Mouse (Mus musculus) cerebellum, postnatal 25 days (tissue): ENCODE measurements at regions not wholly inside any gene's neighbourhood (a gene's known extent, or its start where the extent isn't known, plus 50 kb on each side); places are given as distances from the start of the nearest gene placed in this dataset.
"Not testable (repeated sequence)": the region's sequence is repeated elsewhere in the genome, so short reads cannot be mapped to it uniquely, and the experiment has no call there.

Experiments used
- DNase-seq, 2 experiments: peaks; one replicate each; pipeline ENCODE4 v3.0.0; 2021; ENCODE audit warnings: mixed read lengths in 2 of 2

DNA sequence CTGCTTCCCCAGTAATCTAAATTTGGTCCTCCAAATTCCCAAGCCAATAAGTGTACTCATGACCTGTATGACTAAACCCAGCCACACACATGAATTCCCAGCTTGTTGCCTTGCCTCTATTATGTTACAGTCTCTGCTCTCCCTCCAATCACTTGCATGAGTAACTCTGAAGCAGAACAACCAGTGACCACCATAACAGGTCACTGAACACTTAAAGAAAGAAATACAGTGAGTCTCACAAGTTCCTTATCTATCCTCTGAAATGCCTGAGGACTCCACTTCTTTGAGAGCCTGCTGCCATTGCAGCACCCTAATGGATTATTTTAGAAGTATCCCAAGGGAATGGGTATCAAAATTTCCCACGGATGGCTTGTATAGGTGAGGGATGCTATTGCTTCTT lies 909.7 kb downstream of the Sorcs3 start:
- no peak for DNase-seq

DNA sequence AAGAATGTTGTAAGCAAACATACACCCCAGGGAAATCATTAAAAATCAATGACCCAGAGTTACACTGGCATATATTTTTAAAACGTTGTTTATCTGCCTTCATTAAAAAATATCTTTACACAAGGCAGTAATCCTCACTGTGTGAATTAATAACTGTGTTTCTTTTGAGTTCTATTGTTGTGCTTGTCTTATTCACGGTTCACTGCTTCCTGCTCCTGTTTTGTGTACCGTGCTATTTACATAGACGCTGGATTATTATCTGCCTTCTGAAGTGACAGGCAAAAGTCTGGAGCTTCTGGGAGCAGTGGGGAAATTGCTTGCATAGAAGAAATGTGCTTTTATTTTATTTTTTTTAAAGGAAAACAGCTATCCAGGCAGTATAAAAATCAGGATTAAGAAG lies 925.8 kb downstream of the Sorcs3 start:
- no peak for DNase-seq

DNA sequence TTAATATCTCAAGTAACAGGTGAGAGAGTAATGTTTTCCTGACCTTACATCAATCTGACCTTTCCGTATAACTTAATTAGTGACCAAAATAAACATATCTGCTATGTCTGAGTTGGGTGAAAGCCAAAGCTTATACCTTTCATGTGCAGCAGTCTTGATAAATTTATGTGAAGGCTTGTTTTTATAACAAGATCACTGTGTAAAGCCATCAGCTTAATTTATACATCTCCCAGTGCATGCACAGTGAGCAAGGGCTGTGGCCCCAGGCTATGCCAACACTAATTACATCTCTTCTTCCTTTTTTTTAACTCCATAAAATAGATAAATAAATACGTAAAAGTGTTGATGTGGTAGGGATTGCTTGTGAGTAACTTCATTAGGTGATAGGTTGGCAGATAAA lies 966.3 kb downstream of the Sorcs3 start:
- DNase-seq, result no peak

- no peak for DNase-seq
These were observed 1002.1 kb downstream of the Sorcs3 start for GRCm38 (mm10) chr19:49207971-49208370.

GRCm38 (mm10) chr19:49242601-49243000 lies 1036.8 kb downstream of the Sorcs3 start:
- no peak for DNase-seq

GRCm38 (mm10) chr19:49245114-49245714 lies 1039.4 kb downstream of the Sorcs3 start:
- no peak for DNase-seq

- no peak for DNase-seq
These were observed 1058.8 kb downstream of the Sorcs3 start for GRCm38 (mm10) chr19:49264616-49265015.

- no peak for DNase-seq
These were observed 1062.1 kb downstream of the Sorcs3 start for GRCm38 (mm10) chr19:49267864-49268480.

GRCm38 (mm10) chr19:49282626-49283261 lies 1076.9 kb downstream of the Sorcs3 start:
- DNase-seq, result no peak

- DNase-seq, result no peak
These were observed 1089.2 kb downstream of the Sorcs3 start for GRCm38 (mm10) chr19:49294980-49295379.

DNA sequence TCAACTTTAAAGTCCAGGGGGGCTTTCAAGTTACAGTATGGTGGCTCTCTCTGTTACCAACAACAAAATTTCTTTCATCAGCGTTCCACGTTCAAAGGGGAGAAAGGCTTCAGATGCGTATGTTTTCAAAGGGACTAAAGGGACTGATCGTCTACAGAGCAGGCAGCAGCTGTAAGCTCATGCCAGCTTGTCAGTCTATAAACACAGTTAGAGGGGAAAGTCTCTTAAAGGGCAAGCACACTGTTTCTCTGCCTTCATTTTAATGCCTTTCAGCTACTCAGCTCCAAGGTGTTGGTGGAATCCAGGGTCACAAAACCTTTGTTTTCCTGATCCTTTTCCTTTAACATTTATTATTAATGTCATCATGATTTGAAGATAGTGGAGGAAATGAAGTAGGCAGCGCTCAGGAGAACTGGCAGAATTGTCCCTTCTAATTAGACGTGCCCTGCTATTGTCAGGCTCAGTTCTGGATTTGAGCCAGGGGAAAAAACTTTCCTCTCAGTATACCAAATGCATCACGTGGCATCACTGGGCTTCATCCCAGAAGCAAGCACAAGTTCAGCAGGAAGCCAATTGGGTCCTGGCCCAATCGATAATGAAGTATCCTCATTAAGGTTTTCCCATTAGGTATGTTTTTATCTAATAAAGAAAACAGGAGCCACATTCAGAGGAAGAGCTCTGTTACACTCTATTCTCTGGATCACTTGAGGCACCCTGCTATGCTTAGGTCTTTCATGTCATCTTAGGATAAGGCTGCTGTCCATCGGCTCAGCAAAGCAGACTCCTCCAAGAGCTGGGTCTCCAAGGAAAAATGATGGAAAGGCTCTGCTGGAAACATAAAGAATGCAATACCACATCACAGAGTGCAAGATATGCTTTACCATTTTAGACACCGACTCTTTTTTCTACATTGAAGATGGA lies 1093.8 kb downstream of the Sorcs3 start:
- peak in 1 of 2 experiments; percentile 2 for DNase-seq

DNA sequence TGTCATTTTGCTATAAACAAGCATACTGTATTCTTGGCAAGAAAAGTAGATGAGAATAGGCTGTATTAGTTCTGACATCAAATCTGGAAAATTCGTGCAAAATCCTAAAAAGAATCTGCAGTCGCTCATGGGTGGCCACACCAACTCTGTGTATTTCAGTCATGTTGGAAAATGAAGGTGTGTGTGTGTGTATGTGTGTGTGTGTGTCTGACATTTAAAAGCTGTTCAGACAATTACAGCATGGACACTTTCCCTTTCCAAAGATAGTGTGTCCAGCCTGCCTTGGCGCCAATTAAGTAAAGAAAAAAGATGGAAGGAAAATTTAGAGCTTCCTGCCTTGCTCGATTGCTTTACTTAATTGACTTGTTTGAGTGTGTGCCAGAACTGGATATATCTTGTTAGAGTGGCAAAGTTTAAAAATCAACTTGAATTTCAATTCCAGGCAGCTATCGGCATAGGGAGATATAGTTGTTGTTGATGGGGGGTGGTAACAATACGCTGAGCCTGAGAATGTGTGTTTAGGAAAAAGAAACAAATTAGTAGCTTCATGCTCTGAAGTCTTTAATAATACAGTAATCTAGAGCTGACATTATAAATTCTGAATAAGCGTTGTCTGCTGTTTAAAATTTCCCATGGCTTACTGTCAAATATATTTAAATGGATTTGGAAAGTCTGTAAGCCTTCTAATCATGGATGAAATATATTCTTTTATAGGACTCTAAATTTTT lies 1095.7 kb downstream of the Sorcs3 start:
- no peak for DNase-seq

GRCm38 (mm10) chr19:49305804-49306203 lies 1100.0 kb downstream of the Sorcs3 start:
- DNase-seq, result no peak

DNA sequence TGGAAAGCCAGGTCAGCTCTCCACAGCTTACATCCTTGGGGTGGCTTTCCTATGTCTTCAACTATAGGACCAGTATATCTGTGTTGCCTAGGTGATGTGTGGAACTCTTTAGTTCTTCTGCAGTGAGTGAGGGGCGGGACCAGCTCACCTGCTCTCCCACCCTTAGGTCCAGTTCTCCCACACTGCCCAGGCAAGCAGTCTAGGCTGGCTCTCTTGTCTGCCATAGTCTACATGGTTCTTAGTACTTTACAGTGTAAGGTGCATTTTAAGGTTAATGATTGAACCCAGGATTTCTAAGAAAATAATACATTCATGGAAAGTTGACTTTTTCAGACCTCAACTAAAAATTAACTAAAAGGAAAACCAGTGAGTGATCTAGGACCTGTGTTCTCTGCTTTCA lies 1108.4 kb downstream of the Sorcs3 start:
- DNase-seq, result no peak

DNA sequence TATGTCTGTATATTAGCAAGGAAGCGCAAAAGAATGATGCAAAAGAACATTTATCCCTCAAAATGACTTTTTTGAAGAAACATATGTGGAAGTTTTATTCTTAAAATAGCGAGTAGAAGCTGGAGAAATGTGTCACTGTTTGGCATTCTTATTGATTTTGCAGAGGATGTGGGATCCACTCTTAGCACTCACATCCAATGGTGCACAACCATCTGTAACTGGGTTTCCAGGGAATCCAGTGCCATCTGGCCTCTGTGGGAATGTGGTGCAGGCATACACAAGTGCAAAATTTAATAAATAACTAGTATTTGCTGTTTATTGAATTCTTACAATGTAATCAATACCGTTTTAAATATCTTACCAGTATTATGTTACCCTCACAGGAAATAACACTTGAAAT lies 1153.8 kb downstream of the Sorcs3 start:
- no peak for DNase-seq

GRCm38 (mm10) chr19:49360715-49361114 lies 1154.9 kb downstream of the Sorcs3 start:
- DNase-seq, result no peak

GRCm38 (mm10) chr19:49361116-49361515 lies 1155.3 kb downstream of the Sorcs3 start:
- DNase-seq, result not testable (repeated sequence)

- no peak for DNase-seq
These were observed 1167.1 kb downstream of the Sorcs3 start for GRCm38 (mm10) chr19:49372921-49373320.

GRCm38 (mm10) chr19:49374295-49374694 lies 1168.5 kb downstream of the Sorcs3 start:
- DNase-seq, result no peak

DNA sequence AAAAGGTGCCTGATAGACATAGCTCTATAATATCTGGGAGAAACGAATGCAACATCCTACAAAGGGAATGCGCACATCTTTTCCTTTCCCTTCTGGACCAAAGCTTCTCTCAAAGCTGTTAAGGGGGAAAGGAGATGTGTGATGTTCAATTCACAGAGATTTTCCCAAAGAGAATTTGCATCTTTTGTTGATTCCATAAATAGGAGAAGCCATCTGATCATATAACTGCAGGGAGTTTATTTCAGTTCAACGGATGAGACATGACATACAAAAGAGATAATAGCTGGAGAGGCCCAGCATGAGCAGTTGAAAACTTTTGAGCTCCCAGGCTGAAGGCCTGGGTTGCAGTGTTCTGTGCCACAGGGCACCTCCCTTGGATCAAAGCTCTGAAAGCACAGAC lies 1169.1 kb downstream of the Sorcs3 start:
- no peak for DNase-seq

- no peak for DNase-seq
These were observed 1170.2 kb downstream of the Sorcs3 start for GRCm38 (mm10) chr19:49375754-49376619.

- DNase-seq, result no peak
These were observed 1173.8 kb downstream of the Sorcs3 start for GRCm38 (mm10) chr19:49379646-49380045.
